Mouse (Mus musculus) CD8-positive naive resting alpha-beta T cell, adult 2 months (primary cell): Measurements from ENCODE around the gene Fam172a.
A peak's percentile ranks its signal among the peaks of the same experiment; 100 is the strongest.
"Not testable (repeated sequence)": the region's sequence is repeated elsewhere in the genome, so short reads cannot be mapped to it uniquely, and the experiment has no call there.

Experiments used
- DNase-seq, 2 experiments: peaks; one replicate each; pipeline ENCODE4 v3.0.0; 2022; ENCODE audit warnings: low read depth in 2 of 2, low spot score in 2 of 2

Gene Fam172a

DNA sequence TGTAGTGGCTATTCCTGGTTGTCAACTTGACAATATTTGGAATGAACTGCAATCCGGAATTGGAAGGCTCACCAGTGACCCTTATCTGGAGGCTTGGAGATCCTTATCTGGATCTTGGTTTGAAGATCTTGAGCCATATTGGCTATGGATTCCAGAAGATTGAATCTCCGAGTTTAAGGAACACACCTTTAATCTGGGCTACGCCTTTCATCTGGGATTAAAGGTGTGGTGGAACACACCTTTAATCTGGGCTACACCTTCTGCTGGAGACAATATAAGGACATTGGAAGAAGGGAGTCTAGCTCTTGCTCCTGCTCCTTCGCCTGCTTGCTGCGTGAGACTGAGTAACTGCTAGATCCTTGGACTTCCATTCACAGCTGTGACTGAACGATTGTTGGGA, at the start of gene Fam172a:
TSS of gene Fam172a (plus strand) at position 301 of the 400 bp plus-strand sequence.
- not testable (repeated sequence) for DNase-seq

DNA sequence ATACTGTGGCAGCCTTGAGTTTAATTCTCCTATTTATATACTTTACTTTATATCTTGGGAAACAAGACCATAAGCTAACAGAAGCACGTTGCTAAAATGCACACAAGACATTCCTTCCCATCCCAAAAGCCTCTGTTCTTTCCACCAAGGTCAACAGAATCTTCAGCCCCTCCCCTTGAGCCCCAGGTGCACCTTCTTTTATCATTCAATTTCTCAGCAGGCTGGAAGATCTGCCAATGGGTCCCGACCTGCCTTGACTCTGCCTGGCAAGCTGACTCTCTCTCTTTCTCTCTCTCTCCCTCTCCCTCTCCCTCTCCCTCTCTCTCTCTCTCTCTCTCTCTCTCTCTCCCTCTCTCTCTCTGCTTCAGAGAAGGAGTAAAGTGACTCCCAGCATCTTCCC, 13.2 kb upstream of the Fam172a start:
- DNase-seq: no peak

DNA sequence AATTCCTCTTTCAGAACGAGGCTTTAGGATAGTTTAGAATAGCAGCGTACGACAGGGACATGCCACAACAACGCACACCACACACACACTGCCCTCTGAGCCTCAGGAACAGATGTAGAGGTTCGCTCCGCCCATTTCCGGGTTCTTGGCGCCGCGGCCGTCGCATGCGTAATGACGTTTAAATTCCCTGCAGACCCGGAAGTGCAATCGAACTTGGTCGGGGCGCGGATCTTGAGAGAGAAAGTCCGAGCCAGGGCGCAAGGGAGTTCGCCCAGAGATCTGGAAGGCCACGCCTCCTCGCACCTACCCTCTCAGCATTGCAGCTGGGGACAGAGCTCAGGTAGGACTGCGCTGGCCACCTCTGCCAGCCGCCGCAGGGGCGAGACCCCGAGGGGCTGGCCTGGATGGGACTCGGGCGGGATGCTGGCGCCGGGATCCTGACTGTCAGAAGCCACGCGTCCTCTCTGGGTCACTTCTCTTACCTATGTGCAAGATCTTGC, 6.7 kb downstream of the Fam172a start:
- peak; percentile 84 to 89 for DNase-seq

DNA sequence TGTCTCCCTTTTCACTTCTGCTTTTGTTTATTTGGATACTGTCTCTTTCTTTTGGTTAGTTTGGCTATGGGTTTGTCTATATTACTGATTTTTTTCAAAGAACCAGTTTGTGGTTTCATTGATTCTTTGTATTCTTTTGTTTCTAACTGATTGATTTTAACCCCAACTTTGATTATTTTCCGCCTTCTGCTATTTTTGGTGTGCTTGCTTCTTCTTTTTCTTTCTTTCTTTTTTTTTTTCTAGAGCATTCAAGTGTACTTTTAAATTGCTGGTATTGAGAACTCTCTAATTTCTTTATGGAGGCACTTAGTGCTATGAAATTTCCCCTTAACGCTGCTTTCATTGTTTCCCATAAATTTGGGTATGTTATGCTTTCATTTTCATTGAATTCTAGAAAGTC, 15.7 kb downstream of the Fam172a start:
- no peak for DNase-seq

DNA sequence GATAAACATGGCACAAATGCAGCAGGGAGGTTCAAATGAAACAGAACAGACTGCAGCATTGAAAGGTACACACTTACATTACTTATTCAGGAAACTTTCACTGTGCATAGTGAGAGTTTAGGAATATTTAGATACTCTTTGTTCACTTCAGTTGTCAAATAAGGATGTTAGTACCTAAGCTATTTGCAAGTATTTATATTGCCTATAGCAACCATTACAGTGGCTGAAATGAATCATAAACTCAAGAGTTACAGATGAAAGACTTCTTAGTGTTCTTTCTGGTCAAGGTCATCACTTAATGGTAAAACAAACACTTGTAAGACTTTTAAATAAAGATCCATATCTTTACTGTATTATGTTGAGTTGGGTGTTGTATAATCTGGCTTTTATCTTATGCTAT, 41.0 kb downstream of the Fam172a start:
- no peak for DNase-seq

DNA sequence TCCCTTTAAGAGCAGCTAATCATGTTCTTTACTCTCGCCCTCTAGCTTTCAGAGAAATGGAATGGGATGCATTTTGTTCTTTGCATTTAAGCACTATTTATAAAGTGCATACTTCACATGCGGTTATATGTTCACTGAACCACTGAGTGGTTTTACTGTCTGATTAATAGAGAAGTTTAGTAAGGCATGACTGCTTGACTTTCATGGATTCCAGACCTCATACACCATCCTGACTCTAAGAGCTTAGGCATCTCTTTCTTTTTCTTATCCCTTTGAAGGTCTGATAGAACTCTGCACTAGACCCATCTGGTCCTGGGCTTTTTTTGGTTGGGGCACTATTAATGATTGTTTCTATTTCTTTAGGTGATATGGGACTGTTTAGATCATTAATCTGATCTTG, 75.8 kb downstream of the Fam172a start:
- DNase-seq: no peak

DNA sequence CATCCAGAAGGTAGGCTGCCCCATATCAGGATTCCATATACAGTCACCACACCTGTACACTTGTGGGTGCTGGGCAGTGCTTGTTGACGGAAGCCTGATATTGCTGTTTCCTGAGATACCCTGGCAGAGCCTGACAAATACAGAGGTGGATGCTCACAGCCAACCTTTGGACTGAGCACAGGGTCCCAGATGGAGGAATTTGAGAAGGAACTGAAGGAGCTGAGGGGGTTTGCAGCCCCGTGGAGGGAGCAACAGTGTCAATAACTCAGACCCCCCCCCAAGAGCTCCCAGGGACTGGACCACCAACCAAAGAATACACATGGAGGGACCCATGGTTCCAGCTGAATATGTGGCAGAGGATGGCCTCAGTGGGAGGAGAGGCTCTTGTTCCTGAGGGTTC, 105.5 kb downstream of the Fam172a start:
- not testable (repeated sequence) for DNase-seq

DNA sequence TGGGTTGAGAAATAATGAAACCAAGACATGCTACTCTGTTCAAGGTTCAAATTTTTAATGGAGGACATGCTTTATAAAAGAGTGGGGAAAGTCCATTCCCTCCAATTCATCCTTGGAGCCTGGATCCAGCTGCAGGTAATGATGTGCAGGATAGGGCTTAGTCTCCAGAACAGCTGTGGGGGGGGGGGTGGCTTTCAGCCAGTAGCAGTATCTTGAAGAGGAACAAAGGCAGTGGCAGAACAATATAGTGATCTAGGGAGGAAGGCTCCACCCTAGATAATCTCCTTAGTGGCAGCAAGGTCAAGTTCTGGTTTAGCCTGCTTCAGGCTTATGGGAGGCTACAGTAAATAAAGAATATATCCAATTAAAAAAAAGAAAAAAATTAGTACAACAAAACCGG, 108.6 kb downstream of the Fam172a start:
- DNase-seq: no peak

DNA sequence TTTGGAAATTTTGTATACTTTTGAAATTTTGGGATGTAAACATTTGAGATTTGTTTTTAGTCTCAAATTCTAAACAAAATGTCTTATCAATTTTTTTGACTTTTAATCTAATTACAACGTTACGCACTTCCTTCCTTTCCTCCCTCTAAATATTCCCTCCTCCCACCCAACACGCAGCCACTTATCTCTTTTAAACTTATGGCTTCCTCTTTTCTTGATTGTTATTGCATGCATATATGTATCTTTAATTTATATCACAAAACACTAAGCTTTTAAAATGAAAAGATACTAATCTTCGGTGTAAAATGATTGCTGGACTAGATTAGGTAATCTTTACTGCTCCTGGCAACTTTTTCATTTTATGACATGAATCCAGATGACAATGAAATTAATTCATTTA, 124.3 kb downstream of the Fam172a start:
- DNase-seq: no peak

DNA sequence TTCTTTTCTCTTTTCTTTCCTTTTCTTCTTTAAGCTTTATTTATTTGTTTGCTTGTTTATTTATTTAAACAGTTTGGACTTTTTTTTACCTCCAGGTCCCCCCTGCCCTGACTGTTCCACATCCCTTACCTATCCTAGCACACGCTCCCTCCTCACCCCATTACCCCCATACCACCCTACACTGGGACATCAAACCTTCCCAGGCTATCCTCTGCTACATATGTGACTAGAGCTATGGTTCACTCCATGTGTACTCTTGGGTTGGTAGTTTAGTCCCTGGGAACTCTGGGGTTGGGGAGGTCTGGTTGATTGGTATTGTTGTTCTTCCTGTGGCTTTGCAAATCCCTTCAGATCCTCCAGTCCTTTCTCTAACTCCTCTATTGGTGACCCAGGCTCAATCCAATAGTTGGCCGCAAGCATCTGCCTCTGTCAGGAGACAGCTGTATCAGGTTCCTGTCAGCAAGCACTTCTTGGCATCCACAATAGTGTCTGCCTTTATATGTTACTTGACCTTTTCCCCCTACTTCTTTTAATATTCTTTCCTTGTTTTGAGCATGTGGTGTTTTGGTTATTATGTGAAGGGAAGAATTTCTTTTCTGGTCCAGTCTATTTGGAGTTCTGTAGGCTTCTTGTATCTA, 141.3 kb downstream of the Fam172a start:
- no peak for DNase-seq

DNA sequence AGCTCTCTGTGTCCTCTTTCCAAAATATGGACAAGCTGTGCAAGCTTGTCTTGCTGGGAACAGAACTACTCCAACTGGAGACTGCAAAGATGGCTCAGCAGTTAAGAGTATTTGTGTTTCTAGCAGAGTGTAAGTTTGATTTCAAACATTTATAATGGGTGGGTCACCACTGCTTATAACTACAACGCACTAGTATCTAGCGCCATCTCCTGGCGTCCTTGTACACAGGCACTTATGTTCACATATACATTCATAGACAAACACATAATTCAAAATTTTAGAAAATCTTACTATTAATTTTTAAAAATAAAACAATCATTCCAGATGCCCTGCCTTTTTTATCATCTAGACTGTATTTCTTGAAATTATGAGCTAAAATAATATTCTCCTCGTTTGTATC, 147.0 kb downstream of the Fam172a start:
- DNase-seq: no peak

DNA sequence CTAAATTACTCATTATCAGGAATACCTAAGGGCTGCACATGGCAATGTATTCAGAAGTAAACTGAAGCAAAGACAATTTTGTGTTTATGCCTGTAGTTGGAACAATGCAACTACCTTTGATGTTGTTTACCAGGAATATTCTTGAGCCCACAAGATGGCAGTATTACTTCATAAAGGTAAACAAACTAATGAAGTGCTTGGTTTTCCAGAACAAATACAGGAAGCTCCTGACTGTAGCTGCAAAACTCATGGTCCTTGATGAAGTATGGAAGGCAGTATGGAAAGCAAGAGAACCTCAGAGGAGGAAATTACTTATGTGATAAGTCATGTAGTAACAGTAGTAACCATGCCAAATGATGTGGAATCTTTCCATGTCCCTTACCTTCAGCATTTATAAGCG, 163.0 kb downstream of the Fam172a start:
- no peak for DNase-seq

DNA sequence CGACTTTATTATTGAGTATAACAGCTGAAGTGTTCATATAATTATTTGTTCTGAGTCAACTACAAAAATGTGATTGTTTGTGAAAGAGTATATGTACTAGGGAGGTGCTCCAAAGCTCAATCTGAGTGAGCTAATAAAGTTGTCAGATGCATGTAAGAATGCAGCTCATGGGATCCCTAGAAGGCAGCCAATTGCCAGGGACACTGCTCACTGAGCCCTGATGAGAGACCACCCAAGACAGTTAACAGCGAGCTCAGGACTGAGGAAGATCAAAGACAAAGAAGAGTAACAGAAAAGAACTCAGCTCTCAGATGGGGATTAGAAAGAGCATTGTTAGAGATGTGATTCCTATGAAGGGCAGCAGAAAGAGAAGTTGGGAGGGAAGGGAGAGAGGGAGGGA, 166.5 kb downstream of the Fam172a start:
- no peak for DNase-seq

DNA sequence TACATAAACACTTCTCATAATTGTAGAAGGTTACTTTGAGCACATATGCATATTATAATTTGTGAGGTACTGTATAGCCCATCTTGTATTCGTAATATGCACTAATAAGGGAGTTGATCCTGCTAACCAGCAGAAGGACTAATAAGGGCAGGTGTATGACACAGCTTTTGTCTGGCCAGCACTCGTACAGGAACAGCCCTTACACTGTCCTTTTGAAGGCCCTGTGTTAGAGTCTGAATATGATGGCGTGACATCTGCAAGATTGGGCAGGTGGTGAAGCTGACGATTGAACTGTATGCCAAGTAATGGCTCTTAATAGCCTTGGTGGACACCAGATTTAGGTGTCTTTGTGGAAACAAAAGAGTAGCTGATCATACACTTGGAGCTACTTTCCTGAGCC, 176.3 kb downstream of the Fam172a start:
- no peak for DNase-seq

DNA sequence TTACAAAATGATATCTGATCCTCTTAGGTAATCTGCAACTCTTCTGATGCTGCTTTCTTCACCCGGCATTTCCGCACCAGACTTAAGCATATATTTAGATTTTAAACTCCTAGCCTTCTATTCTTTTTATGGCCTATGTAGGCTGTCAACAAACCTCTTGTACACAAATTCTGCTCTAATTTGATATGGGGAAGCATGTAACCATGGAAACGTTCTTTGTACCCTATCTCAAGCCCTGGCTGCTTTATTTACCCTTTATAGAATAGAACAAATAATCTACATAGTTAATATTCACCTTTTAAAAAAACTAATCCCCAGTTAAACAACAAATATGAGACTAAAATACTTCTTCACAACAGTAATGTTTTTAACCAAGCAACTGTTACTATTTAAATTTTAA, 176.7 kb downstream of the Fam172a start:
- DNase-seq: no peak

DNA sequence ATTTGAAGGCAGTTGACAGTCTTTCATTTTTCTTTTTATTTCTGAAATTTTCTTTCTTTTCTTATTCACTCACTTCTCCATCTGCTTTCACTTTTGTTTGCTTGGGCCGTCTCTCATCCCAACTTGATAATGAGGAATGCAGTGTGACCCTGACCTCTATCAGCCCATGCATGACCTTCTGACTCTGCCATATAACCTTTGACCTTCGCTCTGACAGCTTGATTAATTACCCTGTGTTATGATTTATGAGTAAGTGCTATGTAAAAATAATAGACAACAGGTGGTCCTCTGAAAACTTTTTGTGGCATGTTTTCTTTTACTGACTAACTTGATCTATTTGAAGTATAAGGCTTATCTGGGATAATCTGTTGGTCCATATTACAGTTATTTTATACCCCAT, 195.8 kb downstream of the Fam172a start:
- DNase-seq: no peak

DNA sequence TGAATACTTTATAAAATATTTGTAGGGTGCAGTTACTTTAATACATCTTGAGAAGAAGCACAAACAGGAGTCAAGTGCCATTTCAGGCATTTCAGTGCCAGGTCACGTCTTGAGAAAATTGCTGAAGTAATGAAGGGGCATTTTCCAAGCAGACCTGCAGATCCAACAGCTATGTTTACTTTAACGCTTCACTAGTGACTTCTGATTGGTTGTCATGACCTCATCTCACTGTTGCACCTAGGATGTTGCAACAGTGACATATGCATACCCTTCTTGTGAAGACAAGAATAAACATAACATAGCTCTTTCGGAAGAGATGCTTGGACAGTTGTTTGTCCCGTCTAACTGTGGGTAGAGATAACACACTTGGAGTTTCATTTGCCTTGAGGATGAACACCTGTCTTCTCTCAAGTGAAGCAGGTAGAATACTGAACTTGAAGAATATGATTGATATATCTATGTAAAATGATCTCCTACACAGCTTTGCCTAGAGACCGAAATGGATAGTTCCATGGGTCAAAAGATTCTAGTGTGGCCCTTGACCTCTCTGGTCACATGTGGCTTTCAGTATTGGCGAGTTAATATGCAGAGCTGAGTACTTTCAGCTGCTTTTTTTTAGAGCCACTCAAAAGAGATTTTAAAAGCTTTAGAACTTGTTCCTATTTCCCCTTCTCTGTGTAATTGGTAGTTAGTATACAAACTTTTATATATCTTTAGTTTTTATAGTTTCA, 196.4 kb downstream of the Fam172a start:
- no peak for DNase-seq

DNA sequence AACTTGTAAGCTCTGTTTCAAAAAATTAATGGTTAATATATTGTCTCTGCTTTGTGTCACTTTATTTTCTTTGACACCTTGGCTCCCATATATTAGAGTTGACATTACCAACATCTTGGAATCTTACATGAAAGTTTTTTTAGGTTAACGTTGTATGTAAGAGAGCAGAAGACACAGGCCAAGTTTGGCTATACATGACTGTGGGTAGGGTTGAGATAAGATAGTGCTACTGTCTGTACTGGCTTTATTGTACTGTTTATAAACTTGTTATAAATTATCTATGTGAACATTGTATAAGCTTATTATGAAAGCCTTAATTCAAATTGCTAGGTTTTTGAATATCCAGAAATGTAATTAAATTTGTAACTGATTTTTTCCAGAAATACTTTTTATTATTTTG, 197.9 kb downstream of the Fam172a start:
- DNase-seq: no peak

DNA sequence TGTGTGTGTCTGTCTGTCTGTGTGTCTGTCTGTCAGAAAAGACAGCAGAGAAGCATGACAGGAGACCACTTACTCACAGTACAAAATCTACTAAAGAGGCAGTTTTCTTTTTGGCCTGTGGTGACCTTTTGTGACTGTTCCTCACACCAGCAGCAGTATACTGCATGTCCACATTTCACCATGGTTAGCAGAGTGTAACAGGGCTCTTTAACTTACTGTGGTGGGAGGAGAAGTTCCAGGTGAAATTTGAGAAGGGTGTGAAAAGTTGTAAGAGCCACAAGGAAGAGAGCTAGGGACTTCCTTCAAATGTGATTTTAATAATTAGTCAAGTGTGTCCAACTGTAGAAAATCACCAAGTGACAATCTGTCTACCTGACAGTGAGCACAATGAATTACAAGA, 199.0 kb downstream of the Fam172a start:
- no peak for DNase-seq

DNA sequence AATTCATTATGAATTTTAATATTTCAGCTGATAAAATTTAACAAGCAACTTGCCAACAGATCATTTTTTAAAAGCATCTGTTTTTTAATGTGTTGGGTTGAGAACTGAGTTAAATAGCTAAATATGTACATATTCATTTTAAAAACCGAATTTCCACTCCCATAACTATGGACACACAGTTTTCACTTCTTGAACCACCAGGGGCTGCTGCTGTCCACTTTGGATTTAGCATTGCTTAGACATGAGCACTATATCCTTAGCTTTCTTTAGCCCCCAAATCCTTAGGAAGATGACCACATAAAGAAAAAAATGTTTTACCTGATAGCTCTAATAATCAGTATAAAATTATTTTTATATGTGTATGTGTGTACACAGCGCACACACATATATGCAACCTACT, 207.4 kb downstream of the Fam172a start:
- DNase-seq: no peak

DNA sequence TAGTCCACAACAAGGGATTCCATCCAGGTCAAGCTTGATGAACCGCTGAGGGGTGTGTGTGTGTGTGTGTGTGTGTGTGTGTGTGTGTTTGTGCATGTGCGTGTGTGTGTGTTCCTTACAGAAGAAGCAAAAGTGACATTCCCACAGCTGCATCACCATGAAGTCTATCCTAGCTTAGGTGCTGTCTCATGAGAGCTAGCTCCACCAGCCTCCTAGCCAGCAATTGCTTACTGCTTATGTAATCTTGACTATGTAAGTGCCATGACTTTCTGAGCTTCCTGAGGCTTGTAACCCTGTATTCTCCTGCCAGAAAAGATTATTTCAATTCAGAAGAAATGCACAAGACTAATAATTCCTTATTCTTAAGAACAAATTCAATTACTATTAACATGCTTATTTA, 221.0 kb downstream of the Fam172a start:
- no peak for DNase-seq

DNA sequence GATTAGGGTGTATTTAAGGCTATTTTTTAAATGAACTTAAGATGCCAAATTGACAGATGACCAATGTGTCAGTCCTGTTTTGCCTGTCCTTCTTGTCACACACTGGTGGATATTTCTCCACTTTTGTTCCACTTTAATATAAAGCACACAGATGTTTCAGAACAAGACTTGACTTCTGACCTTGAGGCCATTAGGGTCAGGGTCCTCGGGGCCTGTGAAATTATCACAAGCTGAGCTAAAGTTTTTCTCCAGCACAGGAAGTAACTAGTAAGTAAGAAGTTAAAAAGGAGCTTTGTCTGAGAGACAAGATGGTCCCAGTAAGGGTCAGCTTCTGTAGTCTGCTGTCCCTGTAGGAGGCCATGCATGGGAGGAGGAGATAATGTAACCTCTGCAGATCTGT, 255.8 kb downstream of the Fam172a start:
- no peak for DNase-seq
